Mouse (Mus musculus): ENCODE results near the gene Tbc1d16. TPM values are rescaled to one million over a fixed set of nuclear protein-coding genes. Genes with fewer than 3 reads are reported as not detected.
A peak's percentile ranks its signal among the peaks of the same experiment; 100 is the strongest.

Gene Tbc1d16
- polyA plus RNA-seq, 1 experiment from 2014 or later, result 20.9 TPM

DNA sequence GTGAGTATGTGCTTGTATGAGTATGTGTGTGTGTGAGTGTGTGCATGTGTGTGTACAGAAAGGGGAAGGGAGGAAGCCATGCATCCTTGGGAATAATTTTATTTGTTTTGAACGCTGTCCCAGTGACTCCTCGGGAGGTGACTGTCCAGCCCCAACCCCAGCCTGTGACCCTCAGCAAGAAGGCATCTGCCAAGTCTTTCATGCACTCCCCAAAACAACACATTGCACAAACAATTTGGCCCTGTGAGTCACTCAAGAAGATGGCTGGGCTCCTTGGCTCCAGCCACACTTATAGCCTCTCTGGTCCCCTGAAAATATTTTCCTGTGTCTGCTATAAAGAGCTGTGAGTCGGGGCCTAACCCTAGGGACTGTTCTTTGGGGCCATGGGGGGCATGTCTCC is 41.9 kb downstream of the Tbc1d16 start:
- 53% methylated on average over 3 of the region's 3 CpGs for WGBS
- H3K9me3 ChIP-seq, result no peaks in the 10 kb centered on the region
- H3K27ac ChIP-seq, result no peak overlapping the region
- no peak for ATAC-seq (ENCODE audit: borderline replicate concordance, extremely low read depth, low FRiP score, low TSS enrichment)
- H3K36me3 ChIP-seq, result no peaks in the 10 kb centered on the region
- no peak overlapping the region for H3K9ac ChIP-seq
- no peaks in the 10 kb centered on the region for H3K27me3 ChIP-seq
- no peak overlapping the region for H3K4me2 ChIP-seq
- H3K4me1 ChIP-seq, result peaks cover 51% of the 10 kb centered on the region
- no peak overlapping the region for H3K4me3 ChIP-seq

- Histone ChIP-seq H3K27me3 (no peaks in the 10 kb centered on the region), H3K4me2 (no peak overlapping the region), H3K9me3 (no peaks in the 10 kb centered on the region), H3K9ac (no peak overlapping the region), H3K4me3 (no peak overlapping the region), H3K4me1 (peaks cover 41% of the 10 kb centered on the region), H3K36me3 (no peaks in the 10 kb centered on the region), H3K27ac (no peak overlapping the region)
- no peak for ATAC-seq (ENCODE audit: borderline replicate concordance, extremely low read depth, low FRiP score, low TSS enrichment)
- 71% methylated on average over 15 of the region's 15 CpGs for WGBS
Observed at GRCm38 (mm10) chr11:119183684-119184310, 44.5 kb downstream of the Tbc1d16 start.

GRCm38 (mm10) chr11:119181861-119182395 is 46.4 kb downstream of the Tbc1d16 start:
- Histone ChIP-seq H3K4me1 (peaks cover 22% of the 10 kb centered on the region), H3K4me3 (no peak overlapping the region), H3K9ac (no peak overlapping the region), H3K9me3 (no peaks in the 10 kb centered on the region), H3K4me2 (no peak overlapping the region), H3K27ac (no peak overlapping the region), H3K36me3 (no peaks in the 10 kb centered on the region), H3K27me3 (no peaks in the 10 kb centered on the region)
- WGBS, result 81% methylated on average over 12 of the region's 12 CpGs
- ATAC-seq (ENCODE audit: borderline replicate concordance, extremely low read depth, low FRiP score, low TSS enrichment), result no peak

- ATAC-seq (ENCODE audit: borderline replicate concordance, extremely low read depth, low FRiP score, low TSS enrichment), result no peak
Observed at GRCm38 (mm10) chr11:119180824-119181582, 47.3 kb downstream of the Tbc1d16 start.

DNA sequence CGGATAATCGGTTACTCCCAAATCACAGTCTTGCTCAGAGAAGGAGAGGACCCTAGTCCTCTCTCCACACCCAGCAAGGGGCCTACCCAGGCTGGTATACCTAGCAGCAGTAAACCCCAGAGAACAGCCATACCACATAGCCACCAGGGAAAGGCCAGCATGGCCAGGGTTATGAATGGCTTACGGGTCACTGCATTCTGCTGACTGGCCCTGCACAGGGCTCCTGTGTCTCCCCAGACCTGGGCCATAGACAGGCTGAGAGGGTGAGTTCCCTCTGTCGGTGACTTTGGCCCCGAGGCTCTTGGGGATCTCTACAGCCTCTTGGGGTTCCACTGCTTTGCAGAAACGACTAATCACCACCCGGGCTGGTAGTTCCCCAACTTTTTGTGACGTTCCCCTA is 50.0 kb downstream of the Tbc1d16 start:
- H3K27me3 ChIP-seq, result no peaks in the 10 kb centered on the region
- WGBS, result 84% methylated on average over 8 of the region's 8 CpGs
- ATAC-seq (ENCODE audit: borderline replicate concordance, extremely low read depth, low FRiP score, low TSS enrichment), result no peak
- H3K4me1 ChIP-seq, result 0 out of 2 replicates have a peak, but pooled peaks cover 4% of the 10 kb centered on the region
- H3K9ac ChIP-seq, result no peak overlapping the region
- no peak overlapping the region for H3K4me3 ChIP-seq
- H3K27ac ChIP-seq, result no peak overlapping the region
- H3K36me3 ChIP-seq, result 0 out of 2 replicates have a peak, but pooled peaks cover 2% of the 10 kb centered on the region
- H3K4me2 ChIP-seq, result no peak overlapping the region
- H3K9me3 ChIP-seq, result no peaks in the 10 kb centered on the region

More at GRCm38 (mm10) chr11:119180824-119181582, 47.3 kb downstream of the Tbc1d16 start:
- H3K9me3 ChIP-seq, result no peaks in the 10 kb centered on the region
- H3K27ac ChIP-seq, result no peak overlapping the region
- H3K36me3 ChIP-seq, result no peaks in the 10 kb centered on the region
- H3K27me3 ChIP-seq, result no peaks in the 10 kb centered on the region
- H3K9ac ChIP-seq, result no peak overlapping the region
- 83% methylated on average over 14 of the region's 14 CpGs for WGBS
- no peak overlapping the region for H3K4me2 ChIP-seq
- peaks cover 17% of the 10 kb centered on the region; the same call in 1 of the 2 replicates for H3K4me1 ChIP-seq
- no peak overlapping the region for H3K4me3 ChIP-seq

DNA sequence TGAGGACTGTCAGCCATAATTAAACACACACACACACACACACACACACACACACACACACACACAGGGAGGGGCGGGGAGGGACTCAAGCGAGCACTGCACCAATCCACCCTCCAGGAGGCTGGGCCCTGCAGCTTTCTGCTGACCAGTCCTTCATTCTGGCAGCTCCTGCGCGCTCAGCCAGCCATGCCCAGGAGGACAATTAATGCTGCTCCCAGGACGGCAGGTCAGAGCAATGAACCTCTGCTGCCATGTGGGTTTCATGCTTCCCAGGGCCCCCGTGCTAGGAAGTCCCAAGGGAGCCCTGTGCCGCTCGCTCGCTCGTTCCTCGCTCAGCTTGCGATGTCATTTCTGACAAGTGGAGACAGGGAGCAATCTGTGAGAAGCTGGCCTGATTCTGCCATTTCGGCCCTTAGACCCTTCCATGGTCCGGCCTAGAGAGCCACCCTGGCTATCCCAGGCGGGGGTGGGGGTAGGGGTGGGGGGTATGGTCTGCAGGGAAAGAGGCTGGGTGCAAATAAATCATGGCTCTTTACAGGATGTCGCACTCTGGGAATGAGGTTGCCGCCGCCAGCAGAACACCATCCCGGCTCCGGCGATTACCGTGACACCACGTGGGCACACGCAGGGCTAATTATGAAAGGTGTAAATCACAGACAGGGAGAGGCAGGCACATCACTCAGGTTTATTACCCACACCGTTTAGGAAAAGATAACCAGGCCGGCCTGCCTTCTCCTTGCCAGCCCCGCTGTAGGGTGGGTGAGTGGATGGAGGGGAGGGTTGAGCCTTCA is 51.7 kb downstream of the Tbc1d16 start:
- Histone ChIP-seq H3K9ac (no peak overlapping the region), H3K27me3 (no peaks in the 10 kb centered on the region), H3K9me3 (no peaks in the 10 kb centered on the region), H3K27ac (no peak overlapping the region), H3K36me3 (0 out of 2 replicates have a peak, but pooled peaks cover 2% of the 10 kb centered on the region), H3K4me2 (no peak overlapping the region), H3K4me1 (0 out of 2 replicates have a peak, but pooled peaks cover 3% of the 10 kb centered on the region), H3K4me3 (no peak overlapping the region)
- ATAC-seq (ENCODE audit: borderline replicate concordance, extremely low read depth, low FRiP score, low TSS enrichment), result no peak
- 72% methylated on average over 27 of the region's 27 CpGs for whole genome bisulfite sequencing

GRCm38 (mm10) chr11:119171588-119171987 is 56.7 kb downstream of the Tbc1d16 start:
- Histone ChIP-seq H3K4me2 (no peak overlapping the region), H3K9me3 (no peaks in the 10 kb centered on the region), H3K36me3 (0 out of 2 replicates have a peak, but pooled peaks cover 2% of the 10 kb centered on the region), H3K4me3 (no peak overlapping the region), H3K9ac (no peak overlapping the region), H3K4me1 (0 out of 2 replicates have a peak, but pooled peaks cover 3% of the 10 kb centered on the region), H3K27ac (no peak overlapping the region), H3K27me3 (no peaks in the 10 kb centered on the region)
- ATAC-seq (ENCODE audit: borderline replicate concordance, extremely low read depth, low FRiP score, low TSS enrichment), result no peak
- WGBS, result 91% methylated on average over 7 of the region's 7 CpGs

GRCm38 (mm10) chr11:119168851-119169250 is 59.4 kb downstream of the Tbc1d16 start:
- Histone ChIP-seq H3K4me2 (no peak overlapping the region), H3K27ac (no peak overlapping the region), H3K9me3 (no peaks in the 10 kb centered on the region), H3K4me3 (no peak overlapping the region), H3K9ac (no peak overlapping the region), H3K4me1 (peaks cover 17% of the 10 kb centered on the region), H3K27me3 (no peaks in the 10 kb centered on the region), H3K36me3 (no peaks in the 10 kb centered on the region)
- ATAC-seq (ENCODE audit: borderline replicate concordance, extremely low read depth, low FRiP score, low TSS enrichment), result no peak
- WGBS, result 90% methylated on average over 1 of the region's 1 CpGs

GRCm38 (mm10) chr11:119165995-119166394 is 62.3 kb downstream of the Tbc1d16 start:
- 76% methylated on average over 10 of the region's 10 CpGs for WGBS
- Histone ChIP-seq H3K4me2 (no peak overlapping the region), H3K4me3 (no peak overlapping the region), H3K9me3 (no peaks in the 10 kb centered on the region), H3K36me3 (no peaks in the 10 kb centered on the region), H3K9ac (no peak overlapping the region), H3K4me1 (peaks cover 26% of the 10 kb centered on the region), H3K27ac (no peak overlapping the region), H3K27me3 (no peaks in the 10 kb centered on the region)
- no peak for ATAC-seq (ENCODE audit: borderline replicate concordance, extremely low read depth, low FRiP score, low TSS enrichment)

DNA sequence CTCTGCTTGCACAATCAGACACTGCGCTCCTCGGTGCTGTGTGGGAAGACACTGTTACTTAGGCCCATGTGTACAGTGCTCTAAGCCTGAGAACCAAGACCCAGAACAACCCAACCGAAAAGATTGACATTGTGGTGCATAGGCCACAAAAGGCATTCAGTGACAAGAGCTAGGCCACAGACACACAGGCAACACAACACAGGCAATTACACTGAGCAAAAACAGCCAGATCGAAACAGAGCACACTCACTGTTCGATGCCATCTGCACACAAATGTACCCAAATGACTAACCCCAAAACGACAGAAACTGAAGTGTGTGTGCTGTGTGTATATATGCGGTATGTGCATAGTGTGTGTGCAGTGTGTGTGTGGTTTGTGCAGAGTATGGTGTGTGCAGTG is 63.9 kb downstream of the Tbc1d16 start:
- Histone ChIP-seq H3K27ac (peak overlapping the region; percentile 76; the same call in 1 of the 2 replicates), H3K36me3 (no peaks in the 10 kb centered on the region), H3K4me1 (peaks cover 32% of the 10 kb centered on the region), H3K4me3 (no peak overlapping the region), H3K27me3 (no peaks in the 10 kb centered on the region), H3K9ac (no peak overlapping the region), H3K9me3 (no peaks in the 10 kb centered on the region), H3K4me2 (no peak overlapping the region)
- WGBS, result 88% methylated on average over 7 of the region's 7 CpGs
- ATAC-seq (ENCODE audit: borderline replicate concordance, extremely low read depth, low FRiP score, low TSS enrichment), result no peak

DNA sequence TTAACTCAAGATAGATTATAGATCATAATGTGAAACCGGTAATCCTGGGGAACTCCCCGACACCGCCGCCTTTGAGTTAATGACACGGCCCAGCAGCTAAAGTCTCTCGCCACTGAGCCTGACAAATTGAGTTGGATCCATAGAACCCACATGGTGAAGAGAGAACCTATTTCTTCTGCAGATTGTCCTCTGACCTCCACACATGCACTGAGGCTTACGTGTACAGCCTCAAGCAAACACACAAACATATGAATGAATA is 64.6 kb downstream of the Tbc1d16 start:
- Histone ChIP-seq H3K4me2 (no peak overlapping the region), H3K36me3 (no peaks in the 10 kb centered on the region), H3K9ac (no peak overlapping the region), H3K27me3 (no peaks in the 10 kb centered on the region), H3K4me3 (no peak overlapping the region), H3K4me1 (peaks cover 32% of the 10 kb centered on the region), H3K27ac (peak overlapping the region; percentile 76), H3K9me3 (no peaks in the 10 kb centered on the region)
- no peak for ATAC-seq (ENCODE audit: borderline replicate concordance, extremely low read depth, low FRiP score, low TSS enrichment)
- WGBS, result 85% methylated on average over 7 of the region's 7 CpGs
